Mouse (Mus musculus): ENCODE measurements at regions not wholly inside any gene's neighbourhood (a gene's known extent, or its start where the extent isn't known, plus 50 kb on each side); places are given as distances from the start of the nearest gene placed in this dataset.
A peak's percentile ranks its signal among the peaks of the same experiment; 100 is the strongest.
"Not testable (repeated sequence)": the region's sequence is repeated elsewhere in the genome, so short reads cannot be mapped to it uniquely, and the experiment has no call there.

DNA sequence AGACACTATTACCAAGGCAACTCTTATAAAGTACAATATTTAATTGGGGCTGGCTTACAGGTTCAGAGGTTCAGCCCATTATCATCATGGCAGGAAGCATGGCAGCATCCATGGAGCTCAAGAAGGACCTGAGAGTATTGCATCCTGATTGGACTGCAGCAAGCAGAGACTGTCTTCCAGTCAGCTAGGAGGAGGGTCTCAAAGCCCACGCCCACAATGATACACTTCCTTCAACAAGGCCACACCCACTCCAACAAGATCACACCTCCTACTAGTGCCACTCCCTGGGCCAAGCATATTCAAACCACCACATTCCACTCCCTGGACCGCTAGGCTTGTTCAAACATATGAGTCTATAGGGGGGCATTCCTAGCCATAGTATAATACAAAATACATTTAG, 78.6 kb upstream of the Slc25a13 start:
- DNase-seq (ENCODE audit: low read depth, low spot score), result not testable (repeated sequence)

DNA sequence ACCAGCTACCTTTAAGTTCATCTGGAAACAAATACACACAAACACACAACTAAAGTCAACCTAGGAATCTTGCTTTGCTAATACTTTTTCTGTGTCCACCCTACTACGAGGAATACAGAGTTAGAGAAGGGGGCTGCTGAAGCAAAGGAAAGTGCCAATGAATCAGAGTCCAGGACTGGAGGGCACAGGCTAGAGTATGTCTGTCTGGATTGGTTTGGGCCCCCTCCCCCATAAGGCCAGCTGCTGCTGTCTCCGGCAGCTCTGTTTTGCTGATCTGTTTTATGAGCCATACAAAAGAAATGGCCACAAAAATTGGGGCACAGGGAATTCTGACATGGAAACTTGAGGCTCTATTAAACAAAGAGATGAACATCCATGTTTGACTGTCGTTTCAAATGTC, 74.8 kb upstream of the Slc25a13 start:
- DNase-seq (ENCODE audit: low read depth, low spot score), result no peak

DNA sequence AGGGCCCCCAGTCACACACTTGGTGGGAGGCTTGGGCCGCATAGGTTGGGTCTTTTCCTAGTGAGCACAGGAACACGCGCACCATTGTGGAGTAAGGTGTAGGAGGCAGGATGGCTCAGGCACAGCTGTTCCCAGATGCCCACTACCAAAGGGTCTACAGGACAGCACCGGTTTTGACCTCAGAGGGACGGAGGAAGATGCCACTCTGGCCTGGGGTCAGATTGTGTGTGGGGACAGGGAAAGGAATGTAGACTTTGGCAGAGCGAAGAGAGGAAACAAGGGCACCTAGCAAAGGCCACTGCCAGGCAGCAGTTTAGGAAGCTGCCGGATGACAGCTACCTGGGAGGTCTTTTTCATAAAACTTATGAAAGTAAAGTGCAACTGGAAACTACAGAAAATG, 73.5 kb upstream of the Slc25a13 start:
- DNase-seq (ENCODE audit: low read depth, low spot score), result no peak

DNA sequence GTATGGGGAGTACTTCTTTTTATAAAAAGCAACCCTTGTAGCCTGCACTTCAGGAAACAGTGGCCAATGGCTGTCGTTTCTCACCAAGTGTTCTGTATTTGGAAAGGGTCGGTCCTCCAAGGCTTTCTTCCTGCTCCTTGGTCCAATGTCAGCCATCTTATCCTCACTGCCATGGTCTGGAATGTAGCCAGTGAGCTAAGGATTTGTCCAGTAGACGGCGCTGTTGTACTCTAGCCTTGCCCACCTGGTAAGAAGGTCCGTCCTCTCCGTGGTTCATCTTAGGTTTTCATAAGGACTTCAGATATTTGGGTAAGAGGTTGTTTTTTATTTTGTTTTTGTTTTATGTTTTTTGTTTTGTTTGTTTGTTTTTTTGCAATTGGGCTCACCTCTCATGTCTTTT, 72.8 kb upstream of the Slc25a13 start:
- peak; percentile 30 for DNase-seq (ENCODE audit: low read depth, low spot score)

DNA sequence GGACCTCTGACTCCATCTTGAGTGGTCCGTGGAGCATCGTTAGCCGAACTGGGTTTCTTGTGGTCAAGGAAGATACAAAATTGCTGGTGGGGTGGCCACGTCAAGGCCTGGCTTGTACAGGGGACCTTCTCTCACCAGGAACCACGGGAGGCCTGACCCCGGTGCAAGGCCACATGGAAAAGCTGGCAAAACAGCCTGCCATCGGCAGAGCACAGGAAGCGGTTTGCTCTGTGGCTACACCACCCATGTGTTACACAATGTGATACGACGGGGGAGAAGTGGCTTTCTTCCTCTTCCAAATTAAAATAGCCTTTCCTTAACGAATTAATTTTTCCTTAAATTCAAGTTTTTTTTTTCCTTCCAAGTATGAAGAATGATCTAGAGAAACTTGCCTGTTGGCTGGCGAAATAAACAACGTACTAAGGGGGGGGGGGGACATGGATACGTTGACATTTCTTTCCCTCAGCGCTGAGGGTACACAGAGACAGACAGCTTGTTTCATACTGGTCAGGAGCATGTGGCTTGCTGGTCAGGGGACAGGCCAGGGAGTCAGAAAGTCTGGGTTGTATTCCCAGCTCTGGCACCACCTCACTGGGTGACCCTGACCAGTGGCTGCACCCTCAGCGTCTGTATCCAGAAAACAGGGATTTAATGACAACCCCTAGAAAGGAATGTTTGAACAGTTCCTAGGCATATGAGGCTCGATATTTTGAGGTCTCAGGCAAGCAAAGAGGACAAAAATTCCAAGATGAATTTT, 64.0 kb upstream of the Slc25a13 start:
- no peak for DNase-seq (ENCODE audit: low read depth, low spot score)

DNA sequence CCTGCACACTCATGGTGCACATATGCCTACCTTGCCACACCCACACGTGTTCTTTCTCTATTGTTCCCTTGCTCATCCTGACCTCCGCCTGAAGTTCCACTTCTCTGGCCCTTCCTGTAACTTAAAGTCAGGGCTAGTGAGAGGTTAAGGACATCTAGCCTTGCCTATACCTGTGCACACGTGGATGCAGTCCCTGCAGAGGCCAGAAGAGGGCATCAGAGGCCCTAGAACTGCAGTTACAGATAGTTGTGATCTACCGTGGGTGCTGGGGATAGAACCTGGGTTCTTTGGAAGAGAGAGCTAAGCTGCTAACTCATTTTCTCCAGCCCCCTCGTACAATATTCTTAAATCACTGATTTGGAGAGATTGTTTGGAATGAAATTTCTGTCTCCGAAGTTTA, 62.7 kb upstream of the Slc25a13 start:
- DNase-seq (ENCODE audit: low read depth, low spot score), result no peak

DNA sequence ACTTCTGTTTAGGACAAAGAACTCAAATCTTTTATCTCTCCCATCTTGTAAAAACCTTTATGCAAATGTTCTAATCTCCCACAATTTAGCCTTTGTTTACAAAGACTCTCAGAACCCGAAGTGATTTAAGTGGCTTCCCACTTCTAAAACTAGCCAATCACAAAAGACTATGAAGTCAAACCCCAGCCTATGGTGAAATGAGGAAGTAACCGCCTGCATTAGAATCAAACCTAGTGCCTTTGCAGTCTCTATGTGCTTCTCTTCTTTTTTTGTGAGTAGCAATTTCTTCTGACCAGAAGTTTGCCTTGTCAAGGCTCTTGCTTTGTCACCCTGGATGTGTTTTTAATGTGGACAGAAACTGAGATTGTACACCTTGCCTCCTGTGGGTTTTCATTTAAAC, 53.6 kb upstream of the Slc25a13 start:
- DNase-seq (ENCODE audit: low read depth, low spot score), result no peak

Measured in CD4-positive, CD25-positive, alpha-beta regulatory T cell, adult 2 months (primary cell).